Mouse (Mus musculus) hindbrain, embryonic 11.5 days (tissue): ENCODE measurements at regions not wholly inside any gene's neighbourhood (a gene's known extent, or its start where the extent isn't known, plus 50 kb on each side); places are given as distances from the start of the nearest gene placed in this dataset.
"Not testable (repeated sequence)": the region's sequence is repeated elsewhere in the genome, so short reads cannot be mapped to it uniquely, and the experiment has no call there.

ENCODE experiments used
- ATAC-seq: fragments of 200-750 bp; cut with Nextera tagmentation; 2 replicates; pipeline ENCODE4 v1.8.0; 2017; ENCODE audit warnings: mild to moderate bottlenecking, moderate TSS enrichment, moderate library complexity; ENCODE audit not compliant: low FRiP score
- DNase-seq: peaks from one replicate; pipeline ENCODE4 v3.0.0-alpha.2; 2015; ENCODE audit warnings: low spot score
- H3K27ac ChIP-seq: fragments of 300-500 bp; sonication (generic); 2 replicates; pipeline ENCODE4 v1.5.1; 2014; ENCODE audit warnings: mild to moderate bottlenecking, low read depth, low read length
- H3K27me3 ChIP-seq: fragments of 300-500 bp; sonication (generic); 2 replicates; pipeline ENCODE4 v1.6.1; 2014; ENCODE audit warnings: mild to moderate bottlenecking, low read length, moderate library complexity, mixed read lengths; ENCODE audit not compliant: control insufficient read depth, insufficient read depth
- H3K36me3 ChIP-seq: fragments of 300-500 bp; sonication (generic); 2 replicates; pipeline ENCODE4 v1.6.1; 2014; ENCODE audit warnings: mild to moderate bottlenecking, low read length, moderate library complexity, mixed read lengths; ENCODE audit not compliant: control insufficient read depth, insufficient read depth
- H3K4me1 ChIP-seq: fragments of 300-500 bp; sonication (generic); replicated peaks from 2 replicates; pipeline ENCODE4 v1.6.1; 2014; ENCODE audit warnings: low read length, mixed read lengths; ENCODE audit not compliant: control insufficient read depth, insufficient read depth
- H3K4me2 ChIP-seq: fragments of 300-500 bp; sonication (generic); replicated peaks from 2 replicates; pipeline ENCODE4 v1.6.1; 2014; ENCODE audit warnings: mild to moderate bottlenecking, low read depth, low read length
- H3K4me3 ChIP-seq: fragments of 300-500 bp; sonication (generic); 2 replicates; pipeline ENCODE4 v1.5.1; 2014; ENCODE audit warnings: low read depth, low read length
- H3K9ac ChIP-seq: fragments of 300-500 bp; sonication (generic); 2 replicates; pipeline ENCODE4 v1.6.1; 2014; ENCODE audit warnings: low read depth, low read length
- H3K9me3 ChIP-seq: fragments of 300-500 bp; sonication (generic); 2 replicates; pipeline ENCODE4 v1.6.1; 2016; ENCODE audit warnings: low read length; ENCODE audit not compliant: control insufficient read depth
- WGBS: fragments of 180-500 bp; shearing (Covaris S2); extraction: QIAGEN DNeasy Blood & Tissue Kit; methylation state at CpG from one replicate; pipeline ENCODE4 v1.1.7; 2014; 5-methylcytosine and 5-hydroxymethylcytosine counted together

DNA sequence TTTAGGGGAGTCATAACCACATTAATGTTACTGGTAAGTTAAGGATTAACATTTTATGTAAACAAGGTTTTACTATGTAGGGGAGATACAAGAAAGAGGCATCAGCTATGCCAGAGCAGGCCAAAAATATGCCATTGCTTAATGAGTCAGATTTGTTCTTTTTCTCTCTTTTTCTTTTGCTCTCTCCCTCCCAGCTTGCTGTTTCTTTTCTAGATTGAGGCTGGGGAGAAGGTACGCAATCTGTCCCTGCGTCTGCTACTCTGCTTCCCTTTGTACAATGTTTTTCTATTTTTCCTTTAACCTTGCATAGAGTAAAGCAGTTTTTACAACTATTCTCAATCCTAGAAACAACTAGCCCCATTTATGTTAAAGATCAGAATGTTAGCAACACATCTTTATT, 754.4 kb downstream of the Kcna4 start:
- Histone ChIP-seq H3K9ac (no peak overlapping the region), H3K4me3 (no peak overlapping the region), H3K4me1 (no peaks in the 10 kb centered on the region), H3K27me3 (no peaks in the 10 kb centered on the region), H3K36me3 (no peaks in the 10 kb centered on the region), H3K9me3 (no peaks in the 10 kb centered on the region), H3K27ac (no peak overlapping the region), H3K4me2 (no peak overlapping the region)
- ATAC-seq, result no peak
- WGBS, result 100% methylated on average over 2 of the region's 2 CpGs
- no peak for DNase-seq

DNA sequence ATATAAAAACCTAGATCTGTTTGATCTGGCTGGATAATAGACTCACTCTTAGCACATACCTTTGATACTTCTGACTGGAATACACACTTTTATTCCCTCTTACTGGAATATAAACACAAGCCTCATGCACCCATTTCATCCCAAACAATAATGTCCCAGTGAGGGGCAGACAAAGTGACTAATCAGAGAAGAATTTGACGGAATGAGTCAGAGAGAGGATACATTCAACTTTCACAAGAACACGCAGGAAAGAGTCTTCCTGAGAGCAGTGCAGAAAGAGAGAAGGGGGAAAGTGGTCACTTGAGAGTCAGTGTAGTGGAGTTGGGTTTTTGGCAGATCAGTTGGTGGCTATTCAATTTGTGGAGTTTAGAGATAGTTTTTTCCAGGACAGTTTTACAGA, 755.6 kb downstream of the Kcna4 start:
- H3K4me1 ChIP-seq, result no peaks in the 10 kb centered on the region
- H3K9me3 ChIP-seq, result no peaks in the 10 kb centered on the region
- H3K4me2 ChIP-seq, result no peak overlapping the region
- no peaks in the 10 kb centered on the region for H3K27me3 ChIP-seq
- no peak for ATAC-seq
- no peak overlapping the region for H3K9ac ChIP-seq
- H3K27ac ChIP-seq, result no peak overlapping the region
- WGBS, result 90% methylated on average over 2 of the region's 2 CpGs
- H3K36me3 ChIP-seq, result no peaks in the 10 kb centered on the region
- DNase-seq, result no peak
- H3K4me3 ChIP-seq, result no peak overlapping the region

DNA sequence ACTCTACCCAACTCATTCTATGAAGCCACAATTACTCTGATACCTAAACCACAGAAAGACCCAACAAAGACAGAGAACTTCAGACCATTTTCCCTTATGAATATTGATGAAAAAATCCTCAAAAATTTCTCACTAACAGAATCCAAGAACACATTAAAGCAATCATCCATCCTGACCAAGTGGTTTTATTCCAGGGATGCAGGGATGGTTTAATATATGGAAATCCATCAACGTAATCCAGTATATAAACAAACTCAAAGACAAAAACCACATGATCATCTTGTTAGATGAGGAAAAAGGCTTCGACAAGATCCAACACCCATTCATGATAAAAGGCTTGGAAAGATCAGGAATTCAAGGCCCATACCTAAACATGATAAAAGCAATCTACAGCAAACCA, 772.3 kb downstream of the Kcna4 start:
- H3K36me3 ChIP-seq, H3K4me2 ChIP-seq, H3K9me3 ChIP-seq, H3K27me3 ChIP-seq, H3K27ac ChIP-seq, ATAC-seq, H3K4me1 ChIP-seq, H3K9ac ChIP-seq, H3K4me3 ChIP-seq: not testable (repeated sequence)
- DNase-seq, result peak; percentile 4
- 88% methylated on average over 2 of the region's 2 CpGs for WGBS

GRCm38 (mm10) chr2:108083911-108084310, 793.5 kb downstream of the Kcna4 start:
- no peak for ATAC-seq
- WGBS, result 83% methylated on average over 3 of the region's 3 CpGs

DNA sequence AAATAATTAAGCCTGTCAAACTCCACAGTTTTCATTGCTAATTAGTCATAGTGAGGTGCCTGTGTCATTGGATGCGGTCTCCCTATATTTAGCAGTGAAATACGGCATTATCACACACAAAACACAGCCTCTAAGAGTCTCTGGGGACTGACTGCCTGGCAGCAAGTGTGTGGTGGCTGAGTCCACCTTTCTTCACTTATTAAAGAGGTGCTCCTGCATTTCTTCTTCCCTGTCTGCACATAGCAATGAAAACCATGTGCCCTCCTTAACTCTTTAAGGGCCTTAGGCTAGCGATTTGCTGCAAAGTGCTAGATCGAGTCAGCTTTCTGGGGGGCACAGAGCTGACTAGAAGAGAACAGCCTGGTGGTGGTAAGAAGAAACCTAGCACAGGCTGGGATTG, 799.8 kb downstream of the Kcna4 start:
- Histone ChIP-seq H3K9ac (no peak overlapping the region), H3K27ac (no peak overlapping the region), H3K9me3 (no peaks in the 10 kb centered on the region), H3K27me3 (no peaks in the 10 kb centered on the region), H3K4me1 (no peaks in the 10 kb centered on the region), H3K4me2 (no peak overlapping the region), H3K4me3 (no peak overlapping the region), H3K36me3 (no peaks in the 10 kb centered on the region)
- ATAC-seq, result 0 out of 2 replicates have a peak, but pooled peaks have one; percentile 47
- WGBS, result 79% methylated on average over 4 of the region's 4 CpGs
- DNase-seq, result no peak

More at GRCm38 (mm10) chr2:108083911-108084310, 793.5 kb downstream of the Kcna4 start:
- Histone ChIP-seq H3K4me2 (no peak overlapping the region), H3K9ac (no peak overlapping the region), H3K4me3 (no peak overlapping the region), H3K27me3 (no peaks in the 10 kb centered on the region), H3K36me3 (no peaks in the 10 kb centered on the region), H3K9me3 (no peaks in the 10 kb centered on the region), H3K4me1 (no peaks in the 10 kb centered on the region), H3K27ac (no peak overlapping the region)
- DNase-seq, result no peak

DNA sequence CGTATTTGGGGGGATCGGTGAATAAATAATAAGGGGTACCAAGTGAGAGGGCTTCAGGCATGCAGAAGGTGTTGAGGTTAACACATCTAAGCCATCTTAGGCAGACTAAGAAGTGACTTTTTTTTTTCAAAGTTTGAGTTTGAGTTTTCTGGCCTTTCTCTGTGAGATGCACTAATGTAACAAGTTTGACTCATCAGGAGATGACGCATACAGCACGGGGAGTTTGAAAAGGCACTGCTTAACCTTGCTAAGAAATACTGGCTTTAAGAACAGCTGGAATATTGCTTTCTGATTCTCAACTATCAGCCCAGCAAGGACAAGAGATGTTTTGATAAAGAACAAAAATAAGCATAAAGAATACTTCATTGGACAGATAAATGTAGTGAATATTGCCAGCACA, 806.6 kb downstream of the Kcna4 start:
- no peaks in the 10 kb centered on the region for H3K36me3 ChIP-seq
- ATAC-seq, result no peak
- no peaks in the 10 kb centered on the region for H3K27me3 ChIP-seq
- no peak for DNase-seq
- H3K4me3 ChIP-seq, result no peak overlapping the region
- no peak overlapping the region for H3K9ac ChIP-seq
- no peak overlapping the region for H3K4me2 ChIP-seq
- 96% methylated on average over 4 of the region's 4 CpGs for WGBS
- no peaks in the 10 kb centered on the region for H3K9me3 ChIP-seq
- no peak overlapping the region for H3K27ac ChIP-seq
- no peaks in the 10 kb centered on the region for H3K4me1 ChIP-seq

GRCm38 (mm10) chr2:108110140-108110539, 819.7 kb downstream of the Kcna4 start:
- Histone ChIP-seq H3K27me3 (no peaks in the 10 kb centered on the region), H3K9me3 (no peaks in the 10 kb centered on the region), H3K27ac (no peak overlapping the region), H3K4me2 (no peak overlapping the region), H3K4me1 (no peaks in the 10 kb centered on the region), H3K36me3 (no peaks in the 10 kb centered on the region), H3K9ac (no peak overlapping the region), H3K4me3 (no peak overlapping the region)
- no peak for ATAC-seq
- DNase-seq, result peak; percentile 4

GRCm38 (mm10) chr2:108145694-108146093, 855.3 kb downstream of the Kcna4 start:
- Histone ChIP-seq H3K27me3 (no peaks in the 10 kb centered on the region), H3K27ac (no peak overlapping the region), H3K9ac (no peak overlapping the region), H3K4me1 (no peaks in the 10 kb centered on the region), H3K36me3 (no peaks in the 10 kb centered on the region), H3K9me3 (no peaks in the 10 kb centered on the region), H3K4me3 (no peak overlapping the region), H3K4me2 (no peak overlapping the region)
- WGBS, result 56% methylated on average over 2 of the region's 2 CpGs
- ATAC-seq, result no peak
- no peak for DNase-seq

- ATAC-seq (no peak), DNase-seq (no peak)
- 87% methylated on average over 4 of the region's 4 CpGs for WGBS
- Histone ChIP-seq H3K9ac (no peak overlapping the region), H3K4me2 (no peak overlapping the region), H3K9me3 (no peaks in the 10 kb centered on the region), H3K27ac (no peak overlapping the region), H3K27me3 (no peaks in the 10 kb centered on the region), H3K4me3 (no peak overlapping the region), H3K36me3 (no peaks in the 10 kb centered on the region), H3K4me1 (no peaks in the 10 kb centered on the region)
These were observed 857.8 kb downstream of the Kcna4 start for GRCm38 (mm10) chr2:108148221-108148620.
